Mouse (Mus musculus) kidney, adult 9 months (tissue): ENCODE data around the gene Tob1.

Experiments
- DNase-seq: peaks from one replicate; pipeline ENCODE4 v3.0.0; 2022

Gene Tob1

GRCm38 (mm10) chr11:94231821-94232552, 20.7 kb downstream of the Tob1 start:
- no peak for DNase-seq

GRCm38 (mm10) chr11:94233405-94233804, 22.2 kb downstream of the Tob1 start:
- no peak for DNase-seq

GRCm38 (mm10) chr11:94234380-94234779, 23.1 kb downstream of the Tob1 start:
- DNase-seq = no peak

- no peak for DNase-seq
Observed at GRCm38 (mm10) chr11:94234857-94235256, 23.6 kb downstream of the Tob1 start.

- DNase-seq = peak; percentile 69
Observed at GRCm38 (mm10) chr11:94236074-94236473, 24.8 kb downstream of the Tob1 start.

GRCm38 (mm10) chr11:94238786-94239185, 27.5 kb downstream of the Tob1 start:
- no peak for DNase-seq

- no peak for DNase-seq
Observed at GRCm38 (mm10) chr11:94239706-94240105, 28.5 kb downstream of the Tob1 start.

GRCm38 (mm10) chr11:94242760-94243421, 31.6 kb downstream of the Tob1 start:
- DNase-seq = no peak

GRCm38 (mm10) chr11:94243422-94244180, 32.3 kb downstream of the Tob1 start:
- no peak for DNase-seq

- no peak for DNase-seq
Observed at GRCm38 (mm10) chr11:94244385-94244784, 33.1 kb downstream of the Tob1 start.

GRCm38 (mm10) chr11:94245955-94246788, 34.9 kb downstream of the Tob1 start, which contains the start of gene Wfikkn2:
Gene Wfikkn2 (minus strand): TSS chr11:94246005.
- DNase-seq = no peak

GRCm38 (mm10) chr11:94246789-94247061, 35.5 kb downstream of the Tob1 start:
- DNase-seq = no peak

- no peak for DNase-seq
Observed at GRCm38 (mm10) chr11:94253156-94253555, 41.9 kb downstream of the Tob1 start.

GRCm38 (mm10) chr11:94253691-94254090, 42.4 kb downstream of the Tob1 start:
- no peak for DNase-seq

- DNase-seq = no peak
Observed at GRCm38 (mm10) chr11:94255733-94256132, 44.5 kb downstream of the Tob1 start.

GRCm38 (mm10) chr11:94257987-94258386, 46.7 kb downstream of the Tob1 start:
- DNase-seq = no peak

- DNase-seq = no peak
Observed at GRCm38 (mm10) chr11:94259814-94260213, 48.6 kb downstream of the Tob1 start.

- no peak for DNase-seq
Observed at GRCm38 (mm10) chr11:94261585-94262370, 50.5 kb downstream of the Tob1 start.
